Mouse (Mus musculus) kidney, postnatal 0 days (tissue): ENCODE results near the gene Eif4ebp2. TPM values are rescaled to one million over a fixed set of nuclear protein-coding genes. Genes with fewer than 3 reads are reported as not detected.
A peak's percentile ranks its signal among the peaks of the same experiment; 100 is the strongest.

Experiments used
- ATAC-seq: fragments of 200-750 bp; cut with Nextera tagmentation; replicated peaks from 2 replicates; pipeline ENCODE4 v1.8.0; 2017; ENCODE audit warnings: low read depth, moderate number of reproducible peaks, moderate TSS enrichment, moderate library complexity; ENCODE audit not compliant: low FRiP score
- DNase-seq: peaks from one replicate; pipeline ENCODE4 v3.0.0-alpha.2; 2016; ENCODE audit warnings: low spot score
- H3K27ac ChIP-seq: fragments of 300-500 bp; sonication (generic); 2 replicates; pipeline ENCODE4 v1.5.1; 2014; ENCODE audit warnings: mild to moderate bottlenecking
- H3K27me3 ChIP-seq: fragments of 300-500 bp; sonication (generic); 2 replicates; pipeline ENCODE4 v1.6.1; 2014; ENCODE audit warnings: low read length, mixed read lengths; ENCODE audit not compliant: insufficient read depth
- H3K36me3 ChIP-seq: fragments of 300-500 bp; sonication (generic); 2 replicates; pipeline ENCODE4 v1.6.1; 2014; ENCODE audit warnings: low read length, mixed read lengths; ENCODE audit not compliant: insufficient read depth
- H3K4me1 ChIP-seq: fragments of 300-500 bp; sonication (generic); replicated peaks from 2 replicates; pipeline ENCODE4 v1.6.1; 2014; ENCODE audit warnings: antibody characterized with exemption, low read length, mixed read lengths; ENCODE audit not compliant: insufficient read depth
- H3K4me2 ChIP-seq: fragments of 300-500 bp; sonication (generic); 2 replicates; pipeline ENCODE4 v1.6.1; 2014; ENCODE audit warnings: mild to moderate bottlenecking, low read length, moderate library complexity, mixed read lengths
- H3K4me3 ChIP-seq: fragments of 300-500 bp; sonication (generic); replicated peaks from 2 replicates; pipeline ENCODE4 v1.5.1; 2014; ENCODE audit warnings: low read depth, low read length
- H3K9ac ChIP-seq: fragments of 300-500 bp; sonication (generic); 2 replicates; pipeline ENCODE4 v1.6.1; 2014; ENCODE audit warnings: low read depth, low read length
- H3K9me3 ChIP-seq: fragments of 300-500 bp; sonication (generic); replicated peaks from 2 replicates; pipeline ENCODE4 v1.6.1; 2016; ENCODE audit warnings: low read length, inconsistent platforms, mixed read lengths
- CTCF ChIP-seq: IDR thresholded peaks from 2 replicates; pipeline ENCODE4 v1.5.1; 2016; ENCODE audit warnings: antibody characterized with exemption, low read depth, mild to moderate bottlenecking, moderate library complexity
- WGBS: fragments of 180-500 bp; shearing (Covaris S2); extraction: QIAGEN DNeasy Blood & Tissue Kit; methylation state at CpG from one replicate; pipeline ENCODE4 v1.1.7; 2014; 5-methylcytosine and 5-hydroxymethylcytosine counted together
- polyA plus RNA-seq: library from polyadenylated mRNA; unstranded; fragments of >200 nt; fragmentation: Nextera tagmentation; extraction: Ambion mirVana; gene quantifications from 2 replicates; pipeline ENCODE4 v1.2.1, GENCODE M21; 2015

The Eif4ebp2 gene
- polyA plus RNA-seq, 1 experiment from 2014 or later: 75.0 TPM

DNA sequence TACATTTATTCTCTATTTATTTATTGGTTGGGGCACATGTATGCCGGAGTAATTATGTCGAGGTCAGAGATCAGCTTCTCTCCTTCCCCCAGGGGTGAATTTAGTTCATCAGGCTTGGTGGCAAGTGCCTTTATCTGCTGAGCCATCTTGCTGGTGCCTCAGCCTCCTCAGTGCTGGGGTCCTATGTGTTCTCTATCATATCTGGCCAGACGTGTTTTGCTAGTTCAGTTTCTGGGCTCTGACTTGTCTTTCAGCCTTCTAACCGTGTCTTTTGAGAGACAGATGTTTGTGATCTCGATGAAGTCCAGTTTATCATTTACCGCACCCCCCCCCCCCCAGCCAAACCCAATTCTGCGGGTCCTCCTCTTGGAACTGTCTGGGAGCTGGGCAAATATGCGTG lies 39.1 kb upstream of the Eif4ebp2 start:
- Histone ChIP-seq H3K9ac (no peak overlapping the region), H3K4me3 (no peak overlapping the region), H3K27me3 (no peaks in the 10 kb centered on the region), H3K27ac (no peak overlapping the region), H3K36me3 (no peaks in the 10 kb centered on the region), H3K4me2 (no peak overlapping the region), H3K9me3 (no peaks in the 10 kb centered on the region), H3K4me1 (peaks cover 17% of the 10 kb centered on the region; the same call in 1 of the 2 replicates)
- no peak for TF ChIP-seq CTCF
- no peak for ATAC-seq
- 42% methylated on average over 8 of the region's 8 CpGs for WGBS
- DNase-seq: no peak

DNA sequence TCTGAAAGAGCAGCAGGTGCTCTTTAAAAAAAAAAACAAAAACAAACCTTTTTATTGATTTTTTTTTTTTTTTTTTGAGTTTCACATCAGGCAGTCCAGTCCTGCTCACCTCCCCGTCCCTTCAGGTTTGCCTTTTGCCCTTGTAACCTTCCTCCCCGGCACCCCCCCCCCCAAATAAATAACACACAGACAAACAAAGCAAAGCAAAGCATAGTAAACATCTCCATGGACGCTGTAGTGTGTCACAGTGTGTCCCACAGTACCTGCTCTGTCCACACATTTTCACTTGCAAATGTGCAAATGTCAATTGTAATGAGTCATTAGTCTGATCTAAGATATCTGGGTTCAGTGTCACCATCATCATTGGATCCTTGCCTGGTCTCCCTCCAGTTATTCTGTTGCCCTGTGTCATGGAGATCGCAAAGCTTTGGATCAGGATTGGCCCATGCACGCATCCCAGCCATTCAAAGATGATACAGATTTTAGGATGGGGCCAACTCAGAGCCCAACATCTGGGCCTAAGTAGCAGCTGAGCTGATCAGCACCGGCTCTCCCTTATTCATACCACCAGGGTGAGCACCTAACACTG lies 36.2 kb upstream of the Eif4ebp2 start:
- Histone ChIP-seq H3K9ac (no peak overlapping the region), H3K36me3 (no peaks in the 10 kb centered on the region), H3K4me3 (no peak overlapping the region), H3K27ac (no peak overlapping the region), H3K9me3 (no peaks in the 10 kb centered on the region), H3K4me2 (no peak overlapping the region), H3K4me1 (no peaks in the 10 kb centered on the region), H3K27me3 (no peaks in the 10 kb centered on the region)
- 78% methylated on average over 6 of the region's 6 CpGs for WGBS
- DNase-seq (no peak), ATAC-seq (no peak)
- TF ChIP-seq CTCF: no peak

DNA sequence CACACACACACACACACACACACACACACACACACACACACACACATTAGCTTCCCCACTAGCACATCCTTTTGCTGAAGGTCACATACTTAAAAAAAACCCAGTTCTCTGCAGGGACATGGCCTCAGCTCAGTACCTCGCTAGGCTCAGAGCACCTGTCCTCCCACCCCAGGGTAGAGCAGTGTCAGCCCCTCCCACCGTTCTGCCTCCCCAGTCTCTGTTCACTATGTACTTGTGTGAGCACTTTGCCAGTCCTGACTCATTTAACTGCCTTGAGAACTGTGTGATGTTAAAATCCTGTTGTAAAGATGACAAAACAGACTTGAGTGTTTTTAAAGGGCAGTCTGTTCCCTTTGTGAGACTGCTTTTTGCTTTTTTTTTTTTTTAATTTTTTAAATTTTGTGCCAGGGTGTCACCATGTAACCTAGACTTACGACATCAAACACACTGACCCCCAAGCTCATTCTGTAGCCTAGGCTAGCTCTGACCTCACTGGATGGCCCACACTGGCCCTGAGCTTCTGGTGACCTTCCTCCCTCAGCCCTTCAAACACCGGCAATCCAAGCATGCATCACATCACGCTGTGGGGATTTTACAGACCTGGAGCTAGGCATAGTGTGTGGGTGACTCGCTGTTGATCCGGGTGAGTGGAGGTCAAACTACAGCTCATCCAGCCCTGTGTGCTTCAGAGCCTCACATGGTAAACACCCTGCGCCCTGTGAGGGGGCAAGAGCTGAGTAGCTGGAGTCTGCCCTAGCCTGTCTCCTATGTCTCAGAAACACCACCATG lies 34.3 kb upstream of the Eif4ebp2 start:
- ATAC-seq (peak; percentile 64), DNase-seq (no peak)
- no peak overlapping the region for H3K9ac ChIP-seq
- TF ChIP-seq CTCF: no peak
- H3K27me3 ChIP-seq: no peaks in the 10 kb centered on the region
- H3K4me1 ChIP-seq: no peaks in the 10 kb centered on the region
- H3K4me2 ChIP-seq: no peak overlapping the region
- no peak overlapping the region for H3K27ac ChIP-seq
- H3K36me3 ChIP-seq: no peaks in the 10 kb centered on the region
- WGBS: 60% methylated on average over 8 of the region's 8 CpGs
- no peaks in the 10 kb centered on the region for H3K9me3 ChIP-seq
- H3K4me3 ChIP-seq: no peak overlapping the region

DNA sequence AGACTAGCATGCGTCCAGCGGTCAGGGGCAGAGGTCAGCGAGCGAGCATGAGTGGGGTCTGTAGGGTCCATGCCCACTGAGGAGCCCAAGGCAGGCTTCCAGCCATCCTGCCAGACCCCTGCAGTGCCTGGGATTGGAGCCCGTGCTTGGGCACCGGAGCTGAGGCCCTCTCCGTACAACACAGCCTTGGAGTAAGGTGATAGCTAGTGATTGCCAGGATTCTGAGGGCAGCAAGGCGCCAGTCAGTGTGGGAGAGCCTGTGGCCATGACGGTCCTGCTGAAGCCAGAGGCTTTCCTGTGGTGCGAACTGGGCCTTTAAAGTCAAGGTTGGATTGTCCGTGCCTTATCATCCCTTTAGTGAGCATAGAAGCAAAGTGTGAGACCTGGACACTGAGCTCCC lies 32.3 kb upstream of the Eif4ebp2 start:
- no peak overlapping the region for H3K4me3 ChIP-seq
- H3K4me1 ChIP-seq: no peaks in the 10 kb centered on the region
- H3K27me3 ChIP-seq: no peaks in the 10 kb centered on the region
- WGBS: 58% methylated on average over 11 of the region's 11 CpGs
- no peak for TF ChIP-seq CTCF
- ATAC-seq: no peak
- H3K36me3 ChIP-seq: no peaks in the 10 kb centered on the region
- DNase-seq: no peak
- H3K4me2 ChIP-seq: no peak overlapping the region
- no peaks in the 10 kb centered on the region for H3K9me3 ChIP-seq
- no peak overlapping the region for H3K9ac ChIP-seq
- H3K27ac ChIP-seq: no peak overlapping the region

DNA sequence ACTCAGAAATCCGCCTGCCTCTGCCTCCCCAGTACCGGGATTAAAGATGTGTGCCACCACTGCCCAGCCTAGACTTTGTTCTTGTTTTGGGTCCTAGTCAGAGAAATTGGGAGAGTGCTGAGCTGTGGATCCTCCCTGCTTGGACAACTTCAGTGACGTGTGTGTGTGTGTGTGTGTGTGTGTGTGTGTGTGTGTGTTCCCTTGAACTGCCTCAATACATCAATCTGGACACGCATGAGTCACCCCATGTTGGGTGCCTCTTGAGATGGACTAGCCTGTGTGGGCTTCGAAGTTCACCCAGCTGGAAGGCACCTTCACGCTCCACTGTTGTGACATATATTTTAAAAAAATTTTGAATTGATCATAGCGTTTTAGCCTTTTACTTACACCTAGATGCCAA lies 30.3 kb upstream of the Eif4ebp2 start:
- Histone ChIP-seq H3K9ac (no peak overlapping the region), H3K27ac (no peak overlapping the region), H3K4me3 (no peak overlapping the region), H3K9me3 (no peaks in the 10 kb centered on the region), H3K36me3 (no peaks in the 10 kb centered on the region), H3K27me3 (no peaks in the 10 kb centered on the region), H3K4me1 (no peaks in the 10 kb centered on the region), H3K4me2 (no peak overlapping the region)
- ATAC-seq: no peak
- DNase-seq: no peak
- 86% methylated on average over 7 of the region's 7 CpGs for WGBS
- TF ChIP-seq CTCF: no peak

DNA sequence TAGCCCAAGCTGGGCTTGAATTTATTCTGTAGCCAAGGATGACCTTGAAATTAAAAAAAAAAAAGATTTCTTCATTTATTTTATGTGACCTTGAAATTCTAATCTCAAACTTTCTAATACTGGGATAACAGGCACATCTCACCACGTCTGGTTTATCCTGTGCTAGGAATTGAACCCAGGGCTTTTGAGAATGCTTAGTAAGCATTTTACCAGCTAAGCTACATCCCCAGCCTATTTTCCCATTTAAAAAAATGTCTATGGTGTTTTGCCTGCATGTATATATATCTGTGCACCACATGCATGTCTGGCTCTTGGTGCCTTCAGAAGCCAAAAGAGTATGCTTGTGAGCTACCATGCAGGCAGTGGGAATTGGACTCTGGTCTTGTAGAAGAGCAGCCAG lies 28.0 kb upstream of the Eif4ebp2 start:
- H3K36me3 ChIP-seq: no peaks in the 10 kb centered on the region
- H3K27ac ChIP-seq: no peak overlapping the region
- H3K4me2 ChIP-seq: no peak overlapping the region
- H3K9ac ChIP-seq: no peak overlapping the region
- H3K4me3 ChIP-seq: no peak overlapping the region
- 70% methylated on average over 1 of the region's 1 CpGs for WGBS
- no peaks in the 10 kb centered on the region for H3K27me3 ChIP-seq
- no peaks in the 10 kb centered on the region for H3K4me1 ChIP-seq
- H3K9me3 ChIP-seq: no peaks in the 10 kb centered on the region
- no peak for DNase-seq
- no peak for ATAC-seq
- TF ChIP-seq CTCF: no peak
